Mouse (Mus musculus) heart, embryonic 16.5 days (tissue): Measurements from ENCODE around the gene Lmo7. TPM values are rescaled to one million over a fixed set of nuclear protein-coding genes. Genes with fewer than 3 reads are reported as not detected.

Experiments
- ATAC-seq: fragments of 200-750 bp; cut with Nextera tagmentation; replicated peaks from 2 replicates; pipeline ENCODE4 v1.8.0; 2017; ENCODE audit warnings: moderate number of reproducible peaks; ENCODE audit not compliant: insufficient read depth, low FRiP score; ENCODE audit errors: extremely low read depth
- H3K27ac ChIP-seq: fragments of 300-500 bp; sonication (generic); 2 replicates; pipeline ENCODE4 v1.5.1; 2014; ENCODE audit warnings: mild to moderate bottlenecking, low read length, control low read depth, moderate library complexity
- H3K27me3 ChIP-seq: fragments of 300-500 bp; sonication (generic); 2 replicates; pipeline ENCODE4 v1.6.1; 2014; ENCODE audit warnings: low read length, mixed read lengths; ENCODE audit not compliant: control insufficient read depth, insufficient read depth
- H3K36me3 ChIP-seq: fragments of 300-500 bp; sonication (generic); 2 replicates; pipeline ENCODE4 v1.6.1; 2014; ENCODE audit not compliant: control insufficient read depth, insufficient read depth
- H3K4me1 ChIP-seq: fragments of 300-500 bp; sonication (generic); 2 replicates; pipeline ENCODE4 v1.6.1; 2014; ENCODE audit warnings: low read length, mixed read lengths; ENCODE audit not compliant: control insufficient read depth, insufficient read depth
- H3K4me2 ChIP-seq: fragments of 300-500 bp; sonication (generic); 2 replicates; pipeline ENCODE4 v1.6.1; 2014; ENCODE audit warnings: low read depth, mild to moderate bottlenecking, control low read depth, low read length
- H3K4me3 ChIP-seq: fragments of 300-500 bp; sonication (generic); 2 replicates; pipeline ENCODE4 v1.5.1; 2014; ENCODE audit warnings: mild to moderate bottlenecking, control low read depth, low read length
- H3K9ac ChIP-seq: fragments of 300-500 bp; sonication (generic); 2 replicates; pipeline ENCODE4 v1.6.1; 2014; ENCODE audit warnings: low read length, control low read depth
- H3K9me3 ChIP-seq: fragments of 300-500 bp; sonication (generic); replicated peaks from 2 replicates; pipeline ENCODE4 v1.6.1; 2016; ENCODE audit warnings: low read length; ENCODE audit not compliant: control insufficient read depth
- WGBS: fragments of 180-500 bp; shearing (Covaris S2); extraction: QIAGEN DNeasy Blood & Tissue Kit; methylation state at CpG from one replicate; pipeline ENCODE4 v1.1.7; 2014; 5-methylcytosine and 5-hydroxymethylcytosine counted together
- polyA plus RNA-seq: library from polyadenylated mRNA; unstranded; fragments of >200 nt; fragmentation: Nextera tagmentation; extraction: Ambion mirVana; gene quantifications from 2 replicates; pipeline ENCODE4 v1.2.1, GENCODE M21; 2015

Gene Lmo7
- polyA plus RNA-seq, 1 experiment from 2014 or later: 272 TPM

- Histone ChIP-seq H3K27ac (peak overlapping the region; percentile 98), H3K27me3 (no peaks in the 10 kb centered on the region), H3K9ac (peak overlapping the region; percentile 71), H3K36me3 (peaks cover 8% of the 10 kb centered on the region; the same call in 1 of the 2 replicates), H3K4me1 (peaks cover 20% of the 10 kb centered on the region), H3K9me3 (no peaks in the 10 kb centered on the region), H3K4me3 (peak overlapping the region; percentile 57), H3K4me2 (peak overlapping the region; percentile 58)
- WGBS: 49% methylated on average over 10 of the region's 10 CpGs
- ATAC-seq: peak; percentile 84
Measured at GRCm38 (mm10) chr14:101886320-101886719, 156.6 kb downstream of the Lmo7 start.

GRCm38 (mm10) chr14:101891903-101892448 is 162.2 kb downstream of the Lmo7 start:
- 47% methylated on average over 10 of the region's 10 CpGs for WGBS
- Histone ChIP-seq H3K9me3 (no peaks in the 10 kb centered on the region), H3K27ac (peak overlapping the region; percentile 7; the same call in 1 of the 2 replicates), H3K36me3 (peaks cover 9% of the 10 kb centered on the region), H3K27me3 (no peaks in the 10 kb centered on the region), H3K4me2 (no peak overlapping the region; the same call in 1 of the 2 replicates), H3K4me3 (no peak overlapping the region), H3K4me1 (peaks cover 20% of the 10 kb centered on the region), H3K9ac (peak overlapping the region; percentile 29)
- ATAC-seq: 0 out of 2 replicates have a peak, but pooled peaks have one; percentile 6

GRCm38 (mm10) chr14:101892496-101892895 is 162.7 kb downstream of the Lmo7 start:
- H3K9ac ChIP-seq: no peak overlapping the region
- 0 out of 2 replicates have a peak, but pooled peaks have one; percentile 34 for ATAC-seq
- peaks cover 12% of the 10 kb centered on the region for H3K36me3 ChIP-seq
- no peaks in the 10 kb centered on the region for H3K9me3 ChIP-seq
- H3K4me1 ChIP-seq: peaks cover 20% of the 10 kb centered on the region
- 76% methylated on average over 8 of the region's 8 CpGs for WGBS
- H3K4me3 ChIP-seq: no peak overlapping the region
- no peaks in the 10 kb centered on the region for H3K27me3 ChIP-seq
- no peak overlapping the region for H3K27ac ChIP-seq
- H3K4me2 ChIP-seq: no peak overlapping the region

GRCm38 (mm10) chr14:101893215-101893614 is 163.5 kb downstream of the Lmo7 start:
- Histone ChIP-seq H3K36me3 (peaks cover 18% of the 10 kb centered on the region), H3K4me3 (no peak overlapping the region), H3K9ac (no peak overlapping the region), H3K27ac (no peak overlapping the region), H3K9me3 (no peaks in the 10 kb centered on the region), H3K4me1 (peaks cover 20% of the 10 kb centered on the region), H3K27me3 (no peaks in the 10 kb centered on the region), H3K4me2 (no peak overlapping the region)
- no peak for ATAC-seq
- WGBS: 73% methylated on average over 6 of the region's 6 CpGs

GRCm38 (mm10) chr14:101898250-101898649 is 168.5 kb downstream of the Lmo7 start:
- Histone ChIP-seq H3K27ac (no peak overlapping the region), H3K36me3 (peaks cover 39% of the 10 kb centered on the region), H3K4me2 (no peak overlapping the region), H3K4me3 (no peak overlapping the region), H3K9ac (no peak overlapping the region), H3K9me3 (no peaks in the 10 kb centered on the region), H3K27me3 (no peaks in the 10 kb centered on the region), H3K4me1 (peaks cover 15% of the 10 kb centered on the region)
- WGBS: 74% methylated on average over 6 of the region's 6 CpGs
- no peak for ATAC-seq

GRCm38 (mm10) chr14:101901496-101901895 is 171.7 kb downstream of the Lmo7 start:
- Histone ChIP-seq H3K4me2 (no peak overlapping the region), H3K4me1 (peaks cover 22% of the 10 kb centered on the region), H3K27ac (no peak overlapping the region), H3K36me3 (peaks cover 62% of the 10 kb centered on the region), H3K4me3 (no peak overlapping the region), H3K27me3 (no peaks in the 10 kb centered on the region), H3K9ac (no peak overlapping the region), H3K9me3 (no peaks in the 10 kb centered on the region)
- WGBS: 44% methylated on average over 7 of the region's 7 CpGs
- no peak for ATAC-seq

- ATAC-seq: no peak
Measured at GRCm38 (mm10) chr14:101901976-101902375, 172.2 kb downstream of the Lmo7 start.

GRCm38 (mm10) chr14:101903722-101904121 is 174.0 kb downstream of the Lmo7 start:
- no peak for ATAC-seq
- peaks cover 57% of the 10 kb centered on the region for H3K36me3 ChIP-seq
- no peak overlapping the region for H3K9ac ChIP-seq
- no peaks in the 10 kb centered on the region for H3K27me3 ChIP-seq
- no peak overlapping the region for H3K4me2 ChIP-seq
- 79% methylated on average over 5 of the region's 5 CpGs for WGBS
- H3K4me3 ChIP-seq: no peak overlapping the region
- no peak overlapping the region for H3K27ac ChIP-seq
- peaks cover 22% of the 10 kb centered on the region for H3K4me1 ChIP-seq
- no peaks in the 10 kb centered on the region for H3K9me3 ChIP-seq

More at GRCm38 (mm10) chr14:101901976-101902375, 172.2 kb downstream of the Lmo7 start:
- H3K27ac ChIP-seq: peak overlapping the region; percentile 9; the same call in 1 of the 2 replicates
- H3K4me2 ChIP-seq: no peak overlapping the region
- 49% methylated on average over 7 of the region's 7 CpGs for WGBS
- H3K9ac ChIP-seq: no peak overlapping the region
- peaks cover 63% of the 10 kb centered on the region for H3K36me3 ChIP-seq
- H3K9me3 ChIP-seq: no peaks in the 10 kb centered on the region
- peaks cover 22% of the 10 kb centered on the region for H3K4me1 ChIP-seq
- H3K27me3 ChIP-seq: no peaks in the 10 kb centered on the region
- no peak overlapping the region for H3K4me3 ChIP-seq

- ATAC-seq: no peak
- peaks cover 41% of the 10 kb centered on the region for H3K36me3 ChIP-seq
- WGBS: 64% methylated on average over 7 of the region's 7 CpGs
Measured at GRCm38 (mm10) chr14:101911983-101912382, 182.2 kb downstream of the Lmo7 start.

More at GRCm38 (mm10) chr14:101911983-101912382, 182.2 kb downstream of the Lmo7 start:
- Histone ChIP-seq H3K9ac (no peak overlapping the region), H3K4me2 (no peak overlapping the region), H3K4me1 (no peaks in the 10 kb centered on the region), H3K27ac (peak overlapping the region; percentile 31; the same call in 1 of the 2 replicates), H3K9me3 (no peaks in the 10 kb centered on the region), H3K4me3 (no peak overlapping the region), H3K27me3 (no peaks in the 10 kb centered on the region)
